Mouse (Mus musculus): ENCODE results near the gene Eya3. TPM values are rescaled to one million over a fixed set of nuclear protein-coding genes. Genes with fewer than 3 reads are reported as not detected.
"Not testable (repeated sequence)": the region's sequence is repeated elsewhere in the genome, so short reads cannot be mapped to it uniquely, and the experiment has no call there.

Eya3 gene
- total RNA-seq, 2 experiments from 2014 or later = 11.2 to 15.5 TPM

GRCm38 (mm10) chr4:132732148-132732684 lies 93.4 kb downstream of the Eya3 start, which contains the start of gene Xkr8:
Gene Xkr8 (minus strand): TSS chr4:132732546.
- H3K4me3 ChIP-seq = peak within 1 kb of the TSS; percentile 89
- peak within 1 kb of the TSS; percentile 75 for H3K27ac ChIP-seq
- DNase-seq = peak; percentile 96
- peak; percentile 27 for TF ChIP-seq CTCF (IDR thresholded peaks at IDR 0.05)
- intact Hi-C loops (cut with DNase I) = no loop called here

- H3K27ac ChIP-seq = peak overlapping the region; percentile 72; the same call in 1 of the 2 replicates
- H3K4me3 ChIP-seq = no peak overlapping the region; the same call in 1 of the 2 replicates
- intact Hi-C loops (cut with DNase I) = no loop called here
- no peak for DNase-seq
- TF ChIP-seq CTCF (IDR thresholded peaks at IDR 0.05) = no peak
Observed at GRCm38 (mm10) chr4:132733071-132733770, 94.4 kb downstream of the Eya3 start.

DNA sequence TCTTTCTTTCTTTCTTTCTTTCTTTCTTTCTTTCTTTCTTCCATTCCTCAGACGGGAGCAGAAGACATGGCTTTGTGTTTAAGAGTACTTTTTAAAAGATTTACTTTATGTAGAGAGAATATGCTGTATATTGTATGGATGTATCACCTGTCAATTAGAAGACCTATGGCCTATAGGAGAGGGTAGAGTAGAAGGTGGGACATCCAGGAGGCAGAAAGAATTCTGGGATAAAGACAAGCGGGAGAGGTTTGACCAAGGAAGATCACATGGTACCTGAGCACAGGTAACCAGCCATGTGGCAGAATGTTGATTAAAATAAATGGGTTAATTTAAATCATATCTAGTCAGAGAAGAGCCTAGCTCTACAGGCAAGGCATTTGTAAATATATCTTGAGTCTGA lies 96.0 kb downstream of the Eya3 start:
- no peak overlapping the region for H3K4me3 ChIP-seq
- intact Hi-C loops (cut with DNase I) = no loop called here
- no peak for TF ChIP-seq CTCF (IDR thresholded peaks at IDR 0.05)
- no peak for DNase-seq
- no peak overlapping the region for H3K27ac ChIP-seq

GRCm38 (mm10) chr4:132735389-132735788 lies 96.6 kb downstream of the Eya3 start:
- no peak for TF ChIP-seq CTCF (IDR thresholded peaks at IDR 0.05)
- no peak for DNase-seq
- intact Hi-C loops (cut with DNase I) = no loop called here
- Histone ChIP-seq H3K27ac (no peak overlapping the region), H3K4me3 (no peak overlapping the region)

DNA sequence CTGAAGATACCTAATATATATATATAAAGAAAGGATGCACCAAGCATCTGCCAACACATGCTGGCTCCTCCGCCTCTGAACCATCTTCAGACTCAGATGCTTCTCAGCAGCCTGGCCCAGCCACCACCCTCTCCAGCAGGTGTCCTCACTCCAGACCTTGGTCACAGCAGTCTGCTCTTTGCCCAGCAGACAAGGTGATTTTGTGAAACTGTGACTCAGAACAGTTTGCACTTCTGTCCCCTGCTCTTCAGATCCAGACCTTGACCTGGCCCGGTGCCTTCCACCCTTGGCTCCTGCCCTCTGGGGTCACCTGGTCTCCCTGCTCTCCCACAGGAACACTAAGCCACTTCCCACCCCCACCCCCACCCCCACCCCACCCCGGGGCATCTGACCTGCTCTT lies 97.1 kb downstream of the Eya3 start:
- intact Hi-C loops (cut with DNase I) = no loop called here
- no peak overlapping the region for H3K4me3 ChIP-seq
- TF ChIP-seq CTCF (IDR thresholded peaks at IDR 0.05) = no peak
- DNase-seq = no peak
- no peak overlapping the region for H3K27ac ChIP-seq

- DNase-seq; H3K4me3 ChIP-seq; H3K27ac ChIP-seq; intact Hi-C loops (cut with DNase I): not testable (repeated sequence)
Observed at GRCm38 (mm10) chr4:132737154-132737553, 98.4 kb downstream of the Eya3 start.

- no peak for DNase-seq
- H3K27ac ChIP-seq = no peak overlapping the region
- no peak for TF ChIP-seq CTCF (IDR thresholded peaks at IDR 0.05)
- H3K4me3 ChIP-seq = no peak overlapping the region
- intact Hi-C loops (cut with DNase I) = no loop called here
Observed at GRCm38 (mm10) chr4:132741491-132741890, 102.7 kb downstream of the Eya3 start.

DNA sequence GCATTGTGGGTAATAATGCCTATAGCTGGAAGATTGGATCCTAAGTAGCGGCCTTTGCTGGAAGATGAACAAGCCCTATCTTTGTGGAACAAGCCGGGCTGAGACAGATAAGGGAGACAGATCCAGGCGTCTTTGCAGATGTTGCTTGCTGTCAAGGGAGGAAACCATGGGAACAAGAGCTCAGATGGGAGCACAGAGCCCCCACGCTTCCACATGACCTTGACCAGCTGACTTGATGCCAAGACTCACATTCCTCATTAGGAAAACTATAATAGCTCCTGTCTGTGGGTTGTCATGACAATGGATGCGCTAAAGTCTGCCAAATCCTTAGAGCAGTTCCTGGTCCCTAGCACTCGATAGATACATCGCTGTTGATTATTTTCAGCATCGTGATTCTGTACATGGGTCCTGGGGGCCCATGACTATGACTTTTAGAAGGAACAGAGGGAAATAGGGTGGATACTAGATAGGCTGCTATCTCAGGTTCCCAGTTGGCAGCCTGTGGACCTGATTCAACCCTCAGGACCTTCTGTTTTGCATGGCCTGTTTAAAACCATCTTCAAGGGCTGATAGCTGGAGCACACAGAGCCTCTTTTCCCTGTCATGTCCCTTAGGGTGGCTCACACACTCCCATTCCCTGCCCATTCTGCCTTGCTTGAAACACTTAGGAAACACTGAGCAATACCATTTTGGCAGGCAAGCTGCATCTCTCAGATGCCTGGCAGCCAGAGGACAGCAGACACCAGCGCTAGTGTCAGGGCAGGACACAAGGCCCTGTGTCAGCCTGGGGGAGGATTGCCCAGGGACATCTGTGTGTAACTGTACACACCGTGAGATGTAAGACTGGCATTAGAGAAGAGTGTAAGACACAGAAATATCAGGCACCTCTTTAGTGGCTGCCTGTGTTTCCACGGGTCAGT lies 105.5 kb downstream of the Eya3 start:
- no peak for TF ChIP-seq CTCF (IDR thresholded peaks at IDR 0.05)
- Histone ChIP-seq H3K4me3 (no peak overlapping the region), H3K27ac (peak overlapping the region; percentile 41)
- intact Hi-C loops (cut with DNase I) = no loop called here
- peak; percentile 57 for DNase-seq

DNA sequence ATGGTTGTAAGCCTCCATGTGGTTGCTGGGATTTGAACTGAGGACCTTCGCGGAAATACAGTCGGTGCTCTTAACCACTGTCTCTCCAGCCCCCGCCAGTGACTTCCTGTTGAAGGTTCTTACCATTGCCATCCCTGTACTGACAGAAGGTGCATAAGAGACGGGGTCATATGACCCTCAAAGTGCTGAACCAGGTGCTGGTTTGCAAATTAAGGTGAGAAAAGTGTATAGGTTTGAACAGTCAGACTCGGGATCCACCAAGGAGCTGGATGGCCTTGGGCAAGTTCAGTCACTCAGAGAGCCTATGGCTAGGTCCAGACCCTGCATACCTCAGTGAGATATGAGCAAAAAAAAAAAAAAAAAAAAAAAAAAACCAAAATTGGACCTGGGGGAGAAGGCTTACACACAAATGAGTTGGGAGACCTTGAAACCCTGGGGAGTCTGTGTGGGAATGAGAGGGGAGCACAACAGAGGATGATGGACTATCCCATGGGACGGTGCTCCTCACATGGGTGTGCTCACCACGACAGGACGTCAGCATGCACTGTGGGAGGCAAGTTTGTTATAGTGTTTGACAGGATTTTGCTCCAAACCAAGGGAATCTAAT lies 108.2 kb downstream of the Eya3 start:
- DNase-seq = no peak
- no peak for TF ChIP-seq CTCF (IDR thresholded peaks at IDR 0.05)
- intact Hi-C loops (cut with DNase I) = no loop called here
- peak overlapping the region; percentile 86 for H3K27ac ChIP-seq
- H3K4me3 ChIP-seq = peak overlapping the region; percentile 67

GRCm38 (mm10) chr4:132747664-132748259 lies 109.0 kb downstream of the Eya3 start:
- peak; percentile 34 for DNase-seq
- intact Hi-C loops (cut with DNase I) = no loop called here
- TF ChIP-seq CTCF (IDR thresholded peaks at IDR 0.05) = no peak
- peak overlapping the region; percentile 86 for H3K27ac ChIP-seq
- H3K4me3 ChIP-seq = peak overlapping the region; percentile 67

DNA sequence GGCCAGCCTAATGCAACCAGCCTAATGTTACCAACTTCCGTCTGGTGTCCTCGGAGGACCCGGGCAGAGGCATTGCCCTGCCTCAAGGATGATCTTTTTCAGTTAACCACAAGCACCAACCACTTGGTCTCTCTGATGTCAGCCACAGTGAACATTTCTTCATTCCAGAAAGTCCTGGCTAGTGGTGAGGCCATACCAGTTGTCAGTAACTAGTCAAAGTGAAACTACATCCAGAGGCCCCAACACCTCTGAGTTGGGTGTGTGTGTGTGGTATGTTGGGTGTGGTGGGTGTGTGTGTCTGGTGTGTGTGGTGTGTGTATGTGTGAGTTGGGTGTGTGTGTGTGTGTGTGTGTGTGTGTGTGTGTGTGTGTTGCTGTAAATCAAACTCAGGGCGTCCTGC lies 110.0 kb downstream of the Eya3 start:
- TF ChIP-seq CTCF (IDR thresholded peaks at IDR 0.05) = no peak
- no peak for DNase-seq
- intact Hi-C loops (cut with DNase I) = no loop called here
- Histone ChIP-seq H3K27ac (peak overlapping the region; percentile 86; the same call in 1 of the 2 replicates), H3K4me3 (no peak overlapping the region)
